Mouse (Mus musculus) CH12.LX (cell line): ENCODE measurements around the gene Atp8a2. TPM values are rescaled to one million over a fixed set of nuclear protein-coding genes. Genes with fewer than 3 reads are reported as not detected.

ENCODE experiments used
- DNase-seq: peaks from one replicate; pipeline ENCODE4 v3.0.0-alpha.2; 2013; ENCODE audit errors: extremely low read depth
- H3K27ac ChIP-seq: 2 replicates; pipeline ENCODE4 v1.5.1; 2012; ENCODE audit warnings: low read depth, mild to moderate bottlenecking, control low read depth, moderate library complexity; ENCODE audit not compliant: insufficient read depth
- H3K27me3 ChIP-seq: replicated peaks from 2 replicates; pipeline ENCODE3; 2012; ENCODE audit warnings: inconsistent platforms
- H3K36me3 ChIP-seq, 2 experiments: replicated peaks in 1 of 2; 2 replicates each; pipeline versions ENCODE3 to v1.6.1; 2012; ENCODE audit warnings: inconsistent platforms in 1 of 2, low read length in 1 of 2, mild to moderate bottlenecking in 1 of 2, mixed read lengths in 1 of 2, moderate library complexity in 1 of 2; ENCODE audit not compliant: control insufficient read depth in 1 of 2, insufficient read depth in 1 of 2
- H3K4me1 ChIP-seq, 2 experiments: 2 replicates each; pipeline ENCODE4 v1.6.1; 2012; ENCODE audit warnings: inconsistent platforms in 1 of 2, moderate library complexity in 1 of 2; ENCODE audit not compliant: insufficient read depth in 2 of 2, control insufficient read depth in 1 of 2
- H3K4me2 ChIP-seq: 2 replicates; pipeline ENCODE4 v1.6.1; 2012; ENCODE audit warnings: low read depth, mild to moderate bottlenecking, control low read depth; ENCODE audit not compliant: poor library complexity, insufficient read depth, severe bottlenecking
- H3K4me3 ChIP-seq, 3 experiments: fragments of 150-350 bp in 1 of 3; sonication (generic) in 1 of 3; replicated peaks in 1 of 3; 2 replicates each; pipeline versions ENCODE3 to v1.5.1; 2011 to 2012; ENCODE audit warnings: low read depth in 2 of 3, low read length in 2 of 3, mild to moderate bottlenecking in 2 of 3, moderate library complexity in 2 of 3, control low read depth in 1 of 3, improper control_type of control experiment in 1 of 3, inconsistent platforms in 1 of 3, mixed read lengths in 1 of 3; ENCODE audit not compliant: poor library complexity in 1 of 3
- H3K79me2 ChIP-seq: replicated peaks from 2 replicates; pipeline ENCODE4 v1.6.1; 2012; ENCODE audit warnings: mild to moderate bottlenecking, moderate library complexity; ENCODE audit not compliant: control insufficient read depth, poor library complexity, insufficient read depth, severe bottlenecking; ENCODE audit errors: extremely low read depth
- H3K9ac ChIP-seq: 2 replicates; pipeline ENCODE4 v1.6.1; 2012; ENCODE audit warnings: low read depth, mild to moderate bottlenecking, control low read depth, moderate library complexity; ENCODE audit not compliant: insufficient read depth
- H3K9me3 ChIP-seq: replicated peaks from 2 replicates; pipeline ENCODE3; 2012; ENCODE audit warnings: low read length, inconsistent platforms, mixed read lengths
- CTCF ChIP-seq, 2 experiments: IDR thresholded peaks in 1 of 2; conservative IDR thresholded peaks in 1 of 2; 2 replicates each; pipeline ENCODE4 v1.5.1; 2011 to 2012; ENCODE audit warnings: low read depth in 2 of 2, low read length in 2 of 2, improper control_type of control experiment in 1 of 2, inconsistent platforms in 1 of 2, mild to moderate bottlenecking in 1 of 2, moderate library complexity in 1 of 2
- ELF1 ChIP-seq: IDR thresholded peaks from 2 replicates; pipeline ENCODE4 v1.6.1; 2014; ENCODE audit warnings: low read depth, mild to moderate bottlenecking, inconsistent platforms, low read length, improper control_type of control experiment
- EP300 ChIP-seq: IDR thresholded peaks from 2 replicates; pipeline ENCODE4 v1.6.1; 2011; ENCODE audit warnings: low read length, improper control_type of control experiment
- MAFK ChIP-seq: IDR thresholded peaks from 2 replicates; pipeline ENCODE4 v1.6.1; 2011; ENCODE audit warnings: low read length, improper control_type of control experiment; ENCODE audit not compliant: insufficient replicate concordance
- MAX ChIP-seq: IDR thresholded peaks from 2 replicates; pipeline ENCODE4 v1.6.1; 2011; ENCODE audit warnings: low read length, improper control_type of control experiment
- MEF2A ChIP-seq: IDR thresholded peaks from 2 replicates; pipeline ENCODE4 v1.6.1; 2014; ENCODE audit warnings: low read depth, mild to moderate bottlenecking, inconsistent platforms, low read length, improper control_type of control experiment, borderline replicate concordance
- NRF1 ChIP-seq: IDR thresholded peaks from 2 replicates; pipeline ENCODE4 v1.6.1; 2014; ENCODE audit warnings: low read depth, mild to moderate bottlenecking, inconsistent platforms, low read length, improper control_type of control experiment, moderate library complexity
- RCOR1 ChIP-seq: conservative IDR thresholded peaks from 2 replicates; pipeline ENCODE4 v1.6.1; 2012; ENCODE audit warnings: low read depth, mild to moderate bottlenecking, inconsistent platforms, low read length, improper control_type of control experiment
- ZMIZ1 ChIP-seq: IDR thresholded peaks from 2 replicates; pipeline ENCODE4 v1.6.1; 2012; ENCODE audit warnings: low read depth, mild to moderate bottlenecking, inconsistent platforms, low read length, improper control_type of control experiment
- dilution Hi-C: fragments of 300-500 bp; cut with MboI; formaldehyde crosslinking; loops from 2 replicates; pipeline ENCODE4 v1.14.3; 2020; ENCODE audit warnings: low sequenced_read_pairs; ENCODE audit not compliant: extremely low pct_unique_long_range_greater_than_20kb, extremely low pct_ligation_motif_present
- in situ Hi-C: fragments of 300-500 bp; cut with MboI; formaldehyde crosslinking; loops from 3 replicates; pipeline ENCODE4 v1.14.3; 2019; ENCODE audit warnings: low sequenced_read_pairs, low pct_ligation_motif_present, low pct_unique_long_range_greater_than_20kb, mixed read lengths
- polyA plus RNA-seq: library from polyadenylated mRNA; unstranded; fragments of >175 nt; gene quantifications from 2 replicates; pipeline ENCODE4 v1.2.1, GENCODE M21; 2012; ENCODE audit warnings: low read depth; ENCODE audit not compliant: insufficient read length
- total RNA-seq, 2 experiments: library from RNA; depleted of rRNA; stranded (reverse); fragments of 300-350 nt in 1 of 2; fragments of >200 nt in 1 of 2; gene quantifications; 2 replicates each; pipeline ENCODE4 v1.2.3; 2012 to 2014

Atp8a2 gene
- total and polyA plus RNA-seq, 3 experiments: 0.15 to 0.29 (median 0.21) TPM

DNA sequence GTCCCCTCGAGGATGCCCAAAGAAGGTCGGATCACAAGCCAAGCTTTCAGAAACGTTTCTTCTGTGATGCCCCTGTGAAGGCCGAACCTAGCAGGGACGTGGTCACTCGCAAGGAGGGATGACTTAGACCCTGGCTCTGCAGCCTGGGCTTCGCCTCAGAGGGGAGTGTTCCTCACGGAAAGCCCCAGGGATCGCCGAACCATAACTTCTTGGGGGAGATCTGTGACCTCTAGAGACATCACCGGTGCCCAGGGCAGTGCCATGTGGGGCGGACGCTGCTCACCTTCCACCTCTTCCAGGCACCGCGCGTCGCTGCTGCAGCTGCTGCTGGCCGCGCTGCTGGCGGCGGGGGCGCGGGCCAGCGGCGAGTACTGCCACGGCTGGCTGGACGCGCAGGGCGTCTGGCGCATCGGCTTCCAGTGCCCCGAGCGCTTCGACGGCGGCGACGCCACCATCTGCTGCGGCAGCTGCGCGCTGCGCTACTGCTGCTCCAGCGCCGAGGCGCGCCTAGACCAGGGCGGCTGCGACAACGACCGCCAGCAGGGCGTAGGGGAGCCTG lies 571.1 kb downstream of the Atp8a2 start:
- DNase-seq: no peak
- Histone ChIP-seq H3K4me2 (no peak overlapping the region), H3K79me2 (no peaks in the 10 kb centered on the region), H3K27ac (no peak overlapping the region), H3K9ac (no peak overlapping the region), H3K27me3 (peaks cover 2% of the 10 kb centered on the region), H3K4me1 (peaks cover 6 to 7% of the 10 kb centered on the region in 2 experiments), H3K36me3 (no peaks in the 10 kb centered on the region), H3K4me3 (no peak overlapping the region), H3K9me3 (no peaks in the 10 kb centered on the region)
- no peak for TF ChIP-seq ELF1
- TF ChIP-seq MAFK: no peak
- TF ChIP-seq MAX: no peak
- no peak for TF ChIP-seq MEF2A
- no peak for TF ChIP-seq ZMIZ1
- in situ Hi-C loops: no loop called here
- dilution Hi-C loops: no loop called here

- Histone ChIP-seq H3K4me3 (peak within 1 kb of the TSS in 2 of 3 experiments; percentile 11 to 19), H3K79me2 (no peaks in the 10 kb centered on the region), H3K36me3 (no peaks in the 10 kb centered on the region), H3K27me3 (peaks cover 2% of the 10 kb centered on the region), H3K9me3 (no peaks in the 10 kb centered on the region), H3K27ac (no peak within 1 kb of the TSS), H3K4me1 (peaks cover 5 to 7% of the 10 kb centered on the region in 2 experiments), H3K9ac (no peak within 1 kb of the TSS), H3K4me2 (peak within 1 kb of the TSS; percentile 10)
- DNase-seq: no peak
- TF ChIP-seq NRF1: peak; percentile 84
- peak in 1 of 2 experiments; percentile 32; a peak in 1 of 4 replicates for TF ChIP-seq CTCF (conservative IDR thresholded peaks at IDR 0.05 in 1 of 2, IDR thresholded peaks at IDR 0.05 in 1 of 2; ENCODE audit: low read depth in 2 of 2, low read length in 2 of 2)
- no peak for TF ChIP-seq RCOR1
- in situ Hi-C loops: no loop called here
- dilution Hi-C loops: no loop called here
Observed at GRCm38 (mm10) chr14:59625158-59625805, 571.7 kb downstream of the Atp8a2 start, which contains the start of gene Shisa2. Gene Shisa2 (plus strand): TSS chr14:59625308.

DNA sequence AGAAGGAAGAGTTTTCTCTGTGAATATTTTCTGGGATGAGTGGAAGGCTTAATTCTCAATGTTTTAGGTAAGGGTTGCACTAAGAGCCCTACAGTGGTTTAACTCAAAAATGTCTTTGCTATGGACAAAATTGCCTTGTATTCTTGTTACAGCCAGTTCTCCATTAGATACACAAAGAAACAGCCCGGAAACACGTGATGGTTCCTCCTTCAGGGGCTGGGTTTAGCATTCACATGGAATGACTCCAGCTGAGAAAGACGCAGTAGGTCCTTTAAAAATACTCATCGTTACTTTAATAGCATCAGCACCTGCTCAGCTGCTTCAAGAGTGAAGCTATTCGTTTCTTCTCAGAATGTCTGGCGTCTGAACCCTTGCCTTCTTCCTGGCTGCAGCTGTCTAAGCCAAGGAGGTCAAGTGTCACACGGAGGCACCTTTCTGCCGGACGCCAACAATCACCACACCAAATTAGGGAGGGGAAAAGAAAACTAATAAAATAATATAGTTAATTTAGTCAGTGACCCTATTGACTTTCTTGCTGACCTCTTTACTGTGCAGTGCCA lies 572.6 kb downstream of the Atp8a2 start:
- Histone ChIP-seq H3K36me3 (no peaks in the 10 kb centered on the region), H3K4me3 (no peak overlapping the region), H3K27ac (no peak overlapping the region), H3K27me3 (peaks cover 2% of the 10 kb centered on the region), H3K4me2 (peak overlapping the region; percentile 10; the same call in 1 of the 2 replicates), H3K79me2 (no peaks in the 10 kb centered on the region), H3K4me1 (peaks cover 0 to 2% of the 10 kb centered on the region in 2 experiments; a peak in 1 of 4 replicates), H3K9ac (no peak overlapping the region), H3K9me3 (no peaks in the 10 kb centered on the region)
- DNase-seq: no peak
- dilution Hi-C loops (no loop called here), in situ Hi-C loops (no loop called here)
- no peak for TF ChIP-seq EP300
- TF ChIP-seq NRF1: no peak
